Mouse (Mus musculus): ENCODE measurements around the gene Dse.

- no peak; the same call in 1 of the 2 replicates for TF ChIP-seq CTCF (conservative IDR thresholded peaks at IDR 0.05; ENCODE audit: low read length)
- TF ChIP-seq POU5F1 (IDR thresholded peaks at IDR 0.05; ENCODE audit: borderline replicate concordance, low read length): no peak
Measured at GRCm38 (mm10) chr10:34151827-34152226, 55.7 kb downstream of the Dse start.
